Mouse (Mus musculus): ENCODE measurements around the gene Mettl3.

DNA sequence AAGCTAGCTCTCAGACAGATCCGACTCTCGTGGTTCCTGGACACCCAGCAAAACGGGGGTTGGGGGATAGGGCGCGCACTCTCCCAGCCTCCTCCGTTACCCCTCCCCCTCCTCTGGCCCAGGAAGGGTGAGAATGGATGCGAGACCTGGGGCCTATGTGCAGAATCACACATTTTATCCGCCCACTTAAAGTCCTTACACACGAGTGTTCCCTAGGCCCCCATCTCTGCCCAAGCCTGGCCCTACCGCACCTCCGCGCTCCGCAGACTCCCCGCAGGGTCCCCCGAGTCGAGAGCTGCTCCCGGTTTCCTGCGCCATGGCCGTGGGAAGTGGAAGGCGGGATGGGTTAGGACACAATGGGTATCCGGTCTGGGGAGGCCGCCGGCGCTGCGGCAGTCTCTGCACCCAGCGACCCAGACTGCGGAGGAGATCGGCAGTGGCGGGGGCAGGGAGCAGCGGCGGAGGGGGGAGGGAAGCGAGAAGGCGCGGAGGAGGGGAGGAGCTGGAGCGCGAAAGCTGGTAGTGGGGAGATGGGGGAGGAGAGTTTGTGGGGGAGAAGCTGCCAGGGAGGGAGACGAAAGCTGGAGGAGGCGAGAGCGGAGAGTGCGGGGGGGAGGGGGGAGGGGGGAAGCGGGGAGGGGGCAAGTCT is 11.0 kb upstream of the Mettl3 start:
- TF ChIP-seq EP300 (IDR thresholded peaks at IDR 0.05; ENCODE audit: insufficient read depth, low read depth, low read length) (no peak), CTCF (IDR thresholded peaks at IDR 0.05; ENCODE audit: low read depth, low read length) (no peak), POLR2A (IDR thresholded peaks at IDR 0.05; ENCODE audit: insufficient read depth, low read length) (no peak)
